Mouse (Mus musculus) embryonic facial prominence, embryonic 11.5 days (tissue): Measurements from ENCODE around the gene Abcf1. TPM values are rescaled to one million over a fixed set of nuclear protein-coding genes. Genes with fewer than 3 reads are reported as not detected.
"Not testable (repeated sequence)": the region's sequence is repeated elsewhere in the genome, so short reads cannot be mapped to it uniquely, and the experiment has no call there.

Experiments
- ATAC-seq: fragments of 200-750 bp; cut with Nextera tagmentation; replicated peaks from 2 replicates; pipeline ENCODE4 v1.8.0; 2017; ENCODE audit warnings: low read depth; ENCODE audit not compliant: insufficient number of reproducible peaks, low FRiP score, low TSS enrichment
- DNase-seq: peaks from one replicate; pipeline ENCODE4 v3.0.0-alpha.2; 2015; ENCODE audit warnings: low spot score
- H3K27ac ChIP-seq: fragments of 300-500 bp; sonication (generic); replicated peaks from 2 replicates; pipeline ENCODE4 v1.5.1; 2014; ENCODE audit warnings: mild to moderate bottlenecking, low read depth, low read length, control low read depth
- H3K27me3 ChIP-seq: fragments of 300-500 bp; sonication (generic); 2 replicates; pipeline ENCODE4 v1.6.1; 2014; ENCODE audit warnings: mild to moderate bottlenecking, low read length, moderate library complexity, mixed read lengths; ENCODE audit not compliant: control insufficient read depth, insufficient read depth
- H3K36me3 ChIP-seq: fragments of 300-500 bp; sonication (generic); replicated peaks from 2 replicates; pipeline ENCODE4 v1.6.1; 2014; ENCODE audit warnings: low read depth, mild to moderate bottlenecking, low read length, moderate library complexity, mixed read lengths; ENCODE audit not compliant: control insufficient read depth, insufficient read depth
- H3K4me1 ChIP-seq: fragments of 300-500 bp; sonication (generic); 2 replicates; pipeline ENCODE4 v1.6.1; 2014; ENCODE audit warnings: low read length, mixed read lengths; ENCODE audit not compliant: control insufficient read depth, insufficient read depth
- H3K4me2 ChIP-seq: fragments of 300-500 bp; sonication (generic); 2 replicates; pipeline ENCODE4 v1.6.1; 2014; ENCODE audit warnings: low read depth, mild to moderate bottlenecking, control low read depth, low read length, moderate library complexity
- H3K4me3 ChIP-seq: fragments of 300-500 bp; sonication (generic); 2 replicates; pipeline ENCODE4 v1.5.1; 2014; ENCODE audit warnings: low read depth, low read length, control low read depth
- H3K9ac ChIP-seq: fragments of 300-500 bp; sonication (generic); replicated peaks from 2 replicates; pipeline ENCODE4 v1.6.1; 2014; ENCODE audit warnings: mild to moderate bottlenecking, control low read depth, low read length
- H3K9me3 ChIP-seq: fragments of 300-500 bp; sonication (generic); replicated peaks from 2 replicates; pipeline ENCODE4 v1.6.1; 2016; ENCODE audit warnings: mild to moderate bottlenecking, low read length, inconsistent platforms, mixed read lengths; ENCODE audit not compliant: control insufficient read depth
- WGBS: fragments of 180-500 bp; shearing (Covaris S2); extraction: QIAGEN DNeasy Blood & Tissue Kit; methylation state at CpG from one replicate; pipeline ENCODE4 v1.1.7; 2014; 5-methylcytosine and 5-hydroxymethylcytosine counted together
- polyA plus RNA-seq: library from polyadenylated mRNA; unstranded; fragments of >200 nt; fragmentation: Nextera tagmentation; extraction: Ambion mirVana; gene quantifications from 2 replicates; pipeline ENCODE4 v1.2.1, GENCODE M21; 2014

Abcf1 gene
- polyA plus RNA-seq, 1 experiment from 2014 or later, result 112 TPM

GRCm38 (mm10) chr17:35939108-35939507, 30.5 kb downstream of the Abcf1 start:
- DNase-seq, result no peak
- H3K36me3 ChIP-seq, result no peaks in the 10 kb centered on the region
- H3K9ac ChIP-seq, result no peak overlapping the region
- 47% methylated on average over 2 of the region's 2 CpGs for WGBS
- ATAC-seq, result no peak
- no peaks in the 10 kb centered on the region for H3K4me1 ChIP-seq
- no peak overlapping the region for H3K4me2 ChIP-seq
- no peaks in the 10 kb centered on the region for H3K9me3 ChIP-seq
- no peak overlapping the region for H3K27ac ChIP-seq
- no peaks in the 10 kb centered on the region for H3K27me3 ChIP-seq
- no peak overlapping the region for H3K4me3 ChIP-seq

DNA sequence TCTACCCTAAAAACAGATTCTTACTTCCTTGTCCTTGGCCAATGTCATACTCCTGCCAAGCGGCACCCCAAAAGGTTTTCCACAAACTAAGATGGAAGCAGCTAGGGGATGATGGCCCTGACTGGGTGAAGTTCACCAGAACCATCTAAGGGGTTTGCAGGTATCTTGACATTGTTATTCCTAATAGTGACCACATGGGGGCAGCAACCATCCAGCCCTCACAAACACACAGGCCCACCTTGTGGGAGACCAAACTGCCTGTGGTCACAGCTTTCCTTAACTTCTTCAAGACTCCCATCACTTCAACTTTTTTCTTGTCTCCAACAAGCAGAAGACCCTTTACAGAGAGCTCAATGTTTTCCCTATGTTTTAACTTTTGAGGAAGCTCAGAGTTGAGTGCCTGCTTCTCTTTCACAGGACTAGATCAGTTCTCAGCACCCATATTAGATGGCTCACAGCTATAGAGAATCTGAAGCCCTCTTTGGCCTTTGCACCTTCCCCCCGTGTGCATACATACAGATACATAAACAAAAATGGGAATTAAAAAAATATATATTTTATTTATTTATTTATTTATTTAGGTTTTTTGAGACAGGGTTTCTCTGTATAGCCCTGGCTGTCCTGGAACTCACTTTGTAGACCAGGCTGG, 31.7 kb downstream of the Abcf1 start:
- 46% methylated on average over 2 of the region's 2 CpGs for WGBS
- Histone ChIP-seq H3K27ac (no peak overlapping the region), H3K36me3 (no peaks in the 10 kb centered on the region), H3K9ac (no peak overlapping the region), H3K4me1 (no peaks in the 10 kb centered on the region), H3K4me2 (no peak overlapping the region), H3K4me3 (no peak overlapping the region), H3K9me3 (no peaks in the 10 kb centered on the region), H3K27me3 (no peaks in the 10 kb centered on the region)
- DNase-seq (peak; percentile 75), ATAC-seq (peak; percentile 75; the same call in 1 of the 2 replicates)

DNA sequence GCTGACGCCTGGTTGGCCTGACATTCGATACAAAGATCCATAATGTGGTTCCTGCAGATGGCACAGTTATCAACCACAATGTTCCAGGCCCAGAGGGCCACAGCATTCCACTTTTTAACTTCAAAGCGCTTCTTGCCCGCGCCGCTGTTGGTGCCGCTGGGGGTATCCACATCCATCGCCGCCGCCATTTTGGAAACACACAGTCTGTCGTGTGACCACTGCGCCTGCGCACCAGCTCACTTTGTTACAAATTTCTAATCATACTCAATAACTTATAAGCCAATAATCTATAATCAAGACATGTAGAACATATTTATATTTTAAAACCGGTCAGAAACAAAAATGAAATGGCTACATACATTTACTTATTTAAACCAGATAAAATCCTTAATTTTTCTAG, 33.8 kb downstream of the Abcf1 start:
- not testable (repeated sequence) for H3K4me1 ChIP-seq, H3K9me3 ChIP-seq
- 91% methylated on average over 14 of the region's 14 CpGs for WGBS

DNA sequence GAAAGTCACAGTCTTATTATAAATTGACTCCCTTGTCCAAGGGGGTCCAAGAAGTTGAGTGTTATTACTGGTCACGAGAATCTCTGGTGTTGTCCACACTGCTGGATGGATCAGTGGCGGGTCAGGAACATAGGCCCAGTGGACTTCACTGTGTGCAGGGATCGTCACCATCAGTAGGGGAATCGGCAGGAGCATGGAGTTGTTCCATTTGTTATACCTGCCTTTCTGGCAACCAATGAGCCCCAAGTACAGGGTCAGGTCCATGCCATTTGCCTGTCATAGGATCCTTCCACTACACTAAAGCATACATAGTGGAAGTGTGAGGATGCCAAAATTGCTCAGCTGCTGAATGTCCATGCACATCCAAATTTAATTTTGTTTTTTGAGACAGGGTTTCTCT, 37.0 kb downstream of the Abcf1 start:
- H3K36me3 ChIP-seq, result peaks cover 19% of the 10 kb centered on the region
- H3K9me3 ChIP-seq, result no peaks in the 10 kb centered on the region
- WGBS, result 82% methylated on average over 4 of the region's 4 CpGs
- H3K4me3 ChIP-seq, result no peak overlapping the region
- H3K4me2 ChIP-seq, result no peak overlapping the region
- H3K27me3 ChIP-seq, result no peaks in the 10 kb centered on the region
- no peak overlapping the region for H3K9ac ChIP-seq
- H3K4me1 ChIP-seq, result no peaks in the 10 kb centered on the region
- ATAC-seq (no peak), DNase-seq (no peak)
- H3K27ac ChIP-seq, result no peak overlapping the region

More for the DNA sequence above, 33.8 kb downstream of the Abcf1 start:
- not testable (repeated sequence) for H3K27me3 ChIP-seq, DNase-seq, H3K4me3 ChIP-seq, ATAC-seq, H3K4me2 ChIP-seq, H3K9ac ChIP-seq, H3K27ac ChIP-seq, H3K36me3 ChIP-seq

DNA sequence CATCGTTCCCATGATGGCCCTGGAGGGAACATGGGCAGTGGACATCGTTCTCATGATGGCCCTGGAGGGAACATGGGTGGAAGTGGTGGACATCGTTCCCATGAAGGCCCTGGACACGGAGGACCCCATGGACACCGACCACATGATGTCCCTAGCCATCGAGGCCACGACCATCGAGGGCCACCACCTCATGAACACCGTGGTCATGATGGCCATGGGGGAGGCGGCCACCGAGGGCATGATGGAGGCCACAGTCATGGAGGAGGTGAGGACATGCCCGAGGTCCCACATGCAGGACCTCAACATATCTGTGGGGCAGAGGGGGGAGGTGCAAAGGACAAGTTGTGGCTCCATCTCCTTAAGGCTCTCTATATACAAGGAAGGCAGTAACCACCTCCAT, 38.9 kb downstream of the Abcf1 start:
- Histone ChIP-seq H3K9me3 (no peaks in the 10 kb centered on the region), H3K4me2 (no peak overlapping the region), H3K27me3 (no peaks in the 10 kb centered on the region), H3K27ac (no peak overlapping the region), H3K4me1 (no peaks in the 10 kb centered on the region), H3K36me3 (peaks cover 23% of the 10 kb centered on the region), H3K4me3 (no peak overlapping the region), H3K9ac (no peak overlapping the region)
- no peak for DNase-seq
- ATAC-seq, result no peak
- WGBS, result 96% methylated on average over 12 of the region's 12 CpGs

DNA sequence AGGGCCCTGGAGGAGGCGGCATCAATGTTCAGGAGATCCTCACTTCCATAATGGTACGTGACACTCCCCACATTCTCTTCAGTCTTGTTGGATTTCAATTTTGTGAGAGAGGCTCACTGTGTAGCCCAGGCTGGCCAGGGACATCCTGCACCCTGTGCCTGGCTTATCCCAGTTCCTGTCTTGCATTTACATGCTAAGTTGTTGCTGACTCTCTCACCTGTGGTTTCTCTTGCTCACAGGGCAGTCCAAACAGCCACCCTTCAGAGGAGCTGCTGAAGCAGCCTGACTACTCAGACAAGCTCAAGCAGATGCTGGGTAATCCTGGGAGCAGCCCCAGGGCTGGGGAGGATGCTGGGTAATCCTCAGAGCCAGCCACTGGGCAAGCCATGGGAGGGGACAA, 40.0 kb downstream of the Abcf1 start:
- no peak for DNase-seq
- peaks cover 26% of the 10 kb centered on the region for H3K36me3 ChIP-seq

GRCm38 (mm10) chr17:35927471-35927870, 42.1 kb downstream of the Abcf1 start:
- DNase-seq (no peak), ATAC-seq (no peak)
- peaks cover 31% of the 10 kb centered on the region for H3K36me3 ChIP-seq
- 88% methylated on average over 1 of the region's 1 CpGs for WGBS
- H3K27ac ChIP-seq, result no peak overlapping the region
- H3K27me3 ChIP-seq, result no peaks in the 10 kb centered on the region
- no peak overlapping the region for H3K4me3 ChIP-seq
- H3K9me3 ChIP-seq, result no peaks in the 10 kb centered on the region
- H3K9ac ChIP-seq, result no peak overlapping the region
- no peak overlapping the region for H3K4me2 ChIP-seq
- H3K4me1 ChIP-seq, result no peaks in the 10 kb centered on the region

More for the DNA sequence above, 40.0 kb downstream of the Abcf1 start:
- 91% methylated on average over 2 of the region's 2 CpGs for WGBS
- Histone ChIP-seq H3K4me2 (no peak overlapping the region), H3K4me3 (no peak overlapping the region), H3K27me3 (no peaks in the 10 kb centered on the region), H3K27ac (no peak overlapping the region), H3K9ac (no peak overlapping the region), H3K9me3 (no peaks in the 10 kb centered on the region), H3K4me1 (no peaks in the 10 kb centered on the region)
- ATAC-seq, result no peak

- H3K36me3 ChIP-seq, result peaks cover 17% of the 10 kb centered on the region
- no peak for DNase-seq
- no peaks in the 10 kb centered on the region for H3K27me3 ChIP-seq
- WGBS, result 91% methylated on average over 4 of the region's 4 CpGs
- no peak overlapping the region for H3K4me3 ChIP-seq
- H3K4me2 ChIP-seq, result no peak overlapping the region
- H3K9me3 ChIP-seq, result no peaks in the 10 kb centered on the region
- ATAC-seq, result no peak
- no peak overlapping the region for H3K9ac ChIP-seq
- no peak overlapping the region for H3K27ac ChIP-seq
- H3K4me1 ChIP-seq, result no peaks in the 10 kb centered on the region; the same call in 1 of the 2 replicates
These were observed 46.3 kb downstream of the Abcf1 start for GRCm38 (mm10) chr17:35923281-35923680.
